Mouse (Mus musculus) thymus, postnatal 4 days (tissue): Measurements from ENCODE around the gene Dand5.
"Not testable (repeated sequence)": the region's sequence is repeated elsewhere in the genome, so short reads cannot be mapped to it uniquely, and the experiment has no call there.

Experiments
- DNase-seq: peaks from one replicate; pipeline ENCODE4 v3.0.0; 2021

Gene Dand5

GRCm38 (mm10) chr8:84834002-84834865 is 11.6 kb upstream of the Dand5 start:
- DNase-seq = no peak

DNA sequence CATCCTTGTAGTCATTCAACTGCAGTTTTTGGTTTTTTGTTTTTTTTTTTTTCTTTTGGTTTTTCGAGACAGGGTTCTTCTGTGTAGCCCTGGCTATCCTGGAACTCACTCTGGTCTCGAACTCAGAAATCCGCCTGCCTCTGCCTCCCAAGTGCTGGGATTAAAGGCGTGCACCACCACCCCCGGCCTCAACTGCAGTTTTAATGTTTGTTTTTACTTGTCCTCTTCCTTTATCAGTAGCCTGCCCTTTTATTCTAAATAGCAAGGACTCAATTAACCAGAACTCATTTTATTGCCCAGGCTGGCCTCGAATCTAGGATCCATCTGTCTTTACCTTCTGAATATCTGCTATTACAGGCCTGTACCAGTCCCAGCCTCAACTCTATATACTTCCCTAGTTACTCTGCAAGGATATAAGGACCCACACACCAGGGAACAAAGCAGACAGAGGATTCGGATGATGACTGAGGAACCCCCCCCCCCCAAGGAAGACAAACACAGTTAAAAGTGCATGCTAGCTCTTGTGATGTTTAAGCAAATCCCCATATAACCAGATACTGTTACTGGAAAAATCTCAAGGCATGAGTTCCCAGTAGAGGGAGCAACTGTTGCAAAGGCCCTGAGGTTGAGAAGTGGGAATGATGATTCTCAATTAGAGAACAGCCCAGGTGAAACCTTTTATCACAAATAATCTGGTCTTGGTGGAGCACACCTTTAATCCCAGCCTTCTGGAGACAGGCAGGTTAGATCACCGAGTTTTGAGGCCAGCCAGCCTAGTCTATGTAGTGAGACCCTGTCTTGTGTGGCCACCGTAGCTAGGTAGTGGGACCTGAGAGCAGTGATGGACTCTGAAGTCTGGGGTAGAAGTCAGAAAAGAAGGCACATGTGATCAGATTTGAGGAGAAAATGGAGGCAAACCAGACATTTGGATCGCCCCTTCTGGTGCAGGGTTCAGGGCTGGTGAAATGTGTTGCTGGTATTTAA is 10.4 kb upstream of the Dand5 start:
- DNase-seq = no peak

GRCm38 (mm10) chr8:84832034-84832717 is 9.6 kb upstream of the Dand5 start:
- DNase-seq = peak; percentile 90

DNA sequence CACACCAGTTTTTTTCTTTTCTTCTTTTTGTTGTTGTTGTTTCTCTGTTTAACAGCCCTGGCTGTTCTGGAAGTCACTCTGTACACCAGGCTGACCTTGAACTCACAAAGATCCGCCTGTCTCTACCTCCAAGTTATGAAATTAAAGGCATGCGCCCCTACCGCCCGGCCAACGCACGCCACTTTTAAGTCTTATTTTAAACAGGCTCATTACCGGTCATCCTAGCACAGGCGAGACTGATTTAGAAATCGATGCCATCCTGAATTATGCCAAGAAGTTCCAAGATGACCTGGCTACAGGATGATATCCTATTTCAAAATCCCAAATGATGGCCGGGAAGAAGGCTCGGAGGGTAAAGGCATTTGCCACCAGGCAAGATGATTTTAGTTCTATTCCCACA is 8.9 kb upstream of the Dand5 start, which contains the start of gene Gadd45gip1:
TSS of gene Gadd45gip1 (plus strand) at position 33 of the 400 bp plus-strand sequence.
- peak; percentile 50 for DNase-seq

DNA sequence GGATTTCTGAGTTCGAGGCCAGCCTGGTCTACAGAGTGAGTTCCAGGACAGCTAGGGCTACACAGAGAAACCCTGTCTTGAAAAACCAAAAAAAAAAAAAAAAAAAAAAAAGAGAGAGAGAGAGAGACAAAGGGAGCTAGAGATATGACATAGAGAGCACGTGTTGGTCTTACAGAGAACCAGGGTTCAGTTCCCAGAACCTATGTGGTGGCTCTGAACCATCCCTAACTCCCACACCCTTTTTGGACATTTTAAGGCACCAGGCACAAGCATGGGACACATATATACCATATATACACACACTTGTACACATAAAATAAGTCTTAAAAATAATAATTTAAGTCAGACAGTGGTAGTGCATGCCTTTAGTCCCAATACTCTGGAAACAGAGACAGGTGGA is 3.9 kb upstream of the Dand5 start:
- DNase-seq = not testable (repeated sequence)

DNA sequence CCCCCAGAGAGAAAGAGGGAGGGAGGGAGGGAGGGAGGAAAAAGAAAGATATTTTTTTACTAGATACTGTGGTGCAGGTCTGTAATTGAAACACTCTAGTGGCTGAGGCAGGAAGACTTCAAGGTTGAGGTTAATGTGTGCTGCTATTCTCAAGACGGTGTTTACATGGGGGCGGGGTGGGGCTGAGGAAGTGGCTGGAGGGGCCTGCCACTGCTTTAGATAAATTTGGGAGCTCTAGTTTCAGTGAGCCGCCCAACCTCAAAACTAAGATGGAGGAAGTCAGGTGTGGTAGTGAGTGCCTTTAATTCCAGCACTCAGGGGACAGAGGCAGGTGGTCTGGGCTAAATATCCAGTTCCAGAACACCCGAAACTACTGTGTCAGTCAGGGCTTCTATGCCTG is 3.0 kb upstream of the Dand5 start:
- DNase-seq = peak; percentile 65

GRCm38 (mm10) chr8:84823653-84824052 is 1.0 kb upstream of the Dand5 start:
- DNase-seq = peak; percentile 84

- peak; percentile 14 for DNase-seq
Observed at GRCm38 (mm10) chr8:84816117-84816516, 6.5 kb downstream of the Dand5 start.

- peak; percentile 97 for DNase-seq
Observed at GRCm38 (mm10) chr8:84815547-84815946, 7.1 kb downstream of the Dand5 start.

DNA sequence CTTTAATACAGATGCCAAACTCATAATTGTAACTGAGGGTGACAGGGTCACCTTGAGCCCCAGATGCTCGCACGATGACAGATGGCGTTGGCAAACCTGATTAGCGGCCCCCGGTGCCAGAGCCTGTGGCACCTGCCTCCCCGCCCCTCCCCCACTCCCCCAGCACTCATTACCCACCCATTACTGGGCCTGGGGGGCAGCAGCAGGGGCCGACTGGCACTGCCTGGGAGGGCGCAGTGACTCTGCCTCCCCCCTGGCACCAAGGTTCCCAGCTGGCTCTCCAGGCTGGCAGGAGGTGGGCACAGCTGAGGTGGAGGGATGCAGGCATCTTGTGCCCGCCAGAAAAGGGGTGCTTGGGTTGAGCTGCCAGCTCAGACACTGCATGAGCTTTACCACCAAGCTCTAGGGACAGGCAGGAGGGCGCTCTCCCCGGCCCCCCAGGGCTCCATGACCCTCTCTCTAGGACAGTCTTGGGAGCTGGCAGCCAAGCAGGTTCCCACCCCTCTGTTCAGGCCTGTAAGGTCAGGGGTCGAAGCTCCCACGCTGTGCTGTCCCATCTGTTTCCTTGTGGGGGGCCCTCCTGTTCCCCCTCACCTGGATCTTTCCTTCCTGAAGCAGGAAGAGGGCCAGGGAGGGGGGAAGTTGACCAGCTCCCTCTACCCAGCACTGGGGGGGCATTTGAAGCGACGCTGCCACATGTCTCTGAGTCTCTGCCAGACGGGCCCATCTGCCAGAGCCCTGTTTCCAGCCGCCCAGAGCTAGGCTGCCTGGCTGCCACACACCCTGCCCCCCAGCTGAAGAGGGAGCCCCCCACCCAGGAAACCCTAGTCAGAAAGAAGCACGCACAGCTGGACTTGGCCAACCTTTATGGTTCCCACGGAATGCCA is 7.8 kb downstream of the Dand5 start:
- DNase-seq = peak; percentile 15

GRCm38 (mm10) chr8:84814240-84814554 is 8.4 kb downstream of the Dand5 start:
- no peak for DNase-seq

GRCm38 (mm10) chr8:84813830-84814229 is 8.8 kb downstream of the Dand5 start:
- no peak for DNase-seq

- peak; percentile 89 for DNase-seq
Observed at GRCm38 (mm10) chr8:84813059-84813458, 9.6 kb downstream of the Dand5 start.

DNA sequence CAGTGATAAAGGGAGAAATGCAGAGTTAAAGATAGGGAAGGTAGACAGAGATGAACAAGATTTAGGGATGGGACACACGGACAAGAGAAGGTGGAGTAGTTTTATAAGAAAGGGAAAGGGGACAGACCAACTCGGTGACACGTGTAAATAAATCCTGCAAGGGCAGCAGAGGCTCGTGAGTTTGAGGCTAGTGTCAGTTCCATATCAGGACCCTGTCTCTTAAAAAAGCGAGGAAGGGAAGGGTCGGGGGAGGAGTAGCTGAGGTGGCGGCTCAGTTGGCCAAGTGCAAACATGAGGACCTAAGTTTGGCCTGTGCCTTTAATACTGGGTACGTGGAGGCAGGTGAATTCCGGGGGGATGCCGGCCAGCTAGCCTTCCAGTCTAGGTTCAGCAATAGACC is 11.3 kb downstream of the Dand5 start:
- DNase-seq = no peak

GRCm38 (mm10) chr8:84810896-84811295 is 11.7 kb downstream of the Dand5 start:
- DNase-seq = peak; percentile 93

- no peak for DNase-seq
Observed at GRCm38 (mm10) chr8:84809941-84810280, 12.7 kb downstream of the Dand5 start.

DNA sequence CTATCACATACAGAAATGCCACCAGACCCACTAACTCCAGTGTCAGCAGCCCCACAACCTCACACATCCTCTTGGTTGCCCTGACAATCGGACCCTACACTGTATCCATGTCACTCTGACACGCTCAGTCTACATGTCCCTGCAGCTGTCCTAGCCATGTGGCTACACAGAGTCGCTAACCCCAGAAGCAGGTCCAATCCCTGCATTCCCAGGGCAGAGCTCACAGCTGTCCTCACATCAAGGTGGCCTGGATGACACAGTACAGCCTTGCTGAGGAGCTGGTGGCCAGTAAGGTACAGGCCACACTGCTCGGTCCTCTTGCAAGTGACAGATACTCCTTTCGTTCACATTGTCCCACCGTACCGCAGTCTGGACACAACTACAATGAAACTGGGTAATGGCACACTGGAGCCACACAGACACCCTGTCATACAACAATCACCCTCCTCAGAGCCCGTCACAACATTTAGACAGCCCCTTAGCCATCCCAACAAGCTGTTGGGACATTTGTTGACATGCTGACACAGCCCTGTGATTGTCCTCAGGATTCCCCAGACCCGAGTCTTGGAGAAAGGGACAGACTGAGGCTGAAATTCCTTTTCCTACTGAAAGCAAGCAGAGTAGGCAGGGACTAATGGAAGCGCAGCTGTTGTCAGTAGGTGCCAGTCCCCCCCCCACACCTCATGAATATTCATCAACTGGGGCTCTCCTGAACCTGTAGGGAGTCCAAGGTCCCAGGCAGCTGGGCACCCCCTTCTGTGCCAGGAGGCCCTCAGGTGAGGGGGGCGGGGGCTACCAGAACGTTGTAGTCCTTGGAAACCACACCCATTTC is 13.3 kb downstream of the Dand5 start:
- no peak for DNase-seq

- DNase-seq = no peak
Observed at GRCm38 (mm10) chr8:84806031-84806430, 16.6 kb downstream of the Dand5 start.

DNA sequence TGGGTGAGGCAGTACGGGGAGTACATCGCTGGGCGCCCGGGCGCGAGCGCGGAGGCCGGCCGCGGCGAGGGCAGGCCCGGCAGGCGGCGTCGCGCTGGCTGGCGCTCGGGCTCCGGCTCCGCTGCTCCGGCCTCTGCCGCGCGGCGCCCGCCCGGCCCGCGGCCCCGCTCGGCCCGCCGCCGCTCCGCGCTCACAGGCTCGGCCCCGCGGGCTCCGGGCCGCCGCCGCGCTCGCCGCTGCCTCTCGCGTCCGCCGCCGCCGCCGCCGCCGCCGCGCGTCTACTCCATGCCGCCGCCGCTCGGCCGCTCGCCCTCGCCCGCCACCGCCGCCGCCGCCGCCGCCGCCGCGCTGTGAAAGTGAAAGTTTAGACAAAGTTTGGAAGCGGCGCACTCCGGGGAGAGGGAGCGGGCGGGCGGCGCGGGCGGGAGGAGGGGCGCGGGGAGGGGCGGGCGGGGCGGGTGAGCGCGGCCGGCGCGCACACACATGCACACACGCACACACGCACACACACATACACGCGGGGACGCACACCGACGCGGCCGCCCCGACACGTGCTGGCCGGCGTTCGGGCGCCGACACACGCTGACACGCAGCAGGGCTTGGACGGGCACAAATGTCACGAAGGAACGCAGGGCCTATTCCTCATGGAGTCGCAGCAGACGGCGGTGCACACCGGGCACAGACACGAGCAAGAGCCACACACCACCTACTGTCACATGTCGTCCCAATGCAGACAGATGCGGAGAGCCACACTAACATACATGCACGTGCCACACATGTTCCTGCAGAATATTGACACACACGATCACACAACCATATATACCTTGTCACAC is 22.4 kb downstream of the Dand5 start, which contains the start of gene Nfix:
TSS of gene Nfix (minus strand) at position 346 of the 833 bp plus-strand sequence.
- peak; percentile 72 for DNase-seq
